Mouse (Mus musculus) CD4-positive, CD25-positive, alpha-beta regulatory T cell, adult 2 months (primary cell): Measurements from ENCODE around the gene Itpr1.

Experiments used
- DNase-seq: peaks from one replicate; pipeline ENCODE4 v3.0.0-alpha.2; 2012; ENCODE audit warnings: low read depth, low spot score

Itpr1 gene

GRCm38 (mm10) chr6:108213481-108214293, 791 bp downstream of the Itpr1 start:
- DNase-seq: peak; percentile 47

DNA sequence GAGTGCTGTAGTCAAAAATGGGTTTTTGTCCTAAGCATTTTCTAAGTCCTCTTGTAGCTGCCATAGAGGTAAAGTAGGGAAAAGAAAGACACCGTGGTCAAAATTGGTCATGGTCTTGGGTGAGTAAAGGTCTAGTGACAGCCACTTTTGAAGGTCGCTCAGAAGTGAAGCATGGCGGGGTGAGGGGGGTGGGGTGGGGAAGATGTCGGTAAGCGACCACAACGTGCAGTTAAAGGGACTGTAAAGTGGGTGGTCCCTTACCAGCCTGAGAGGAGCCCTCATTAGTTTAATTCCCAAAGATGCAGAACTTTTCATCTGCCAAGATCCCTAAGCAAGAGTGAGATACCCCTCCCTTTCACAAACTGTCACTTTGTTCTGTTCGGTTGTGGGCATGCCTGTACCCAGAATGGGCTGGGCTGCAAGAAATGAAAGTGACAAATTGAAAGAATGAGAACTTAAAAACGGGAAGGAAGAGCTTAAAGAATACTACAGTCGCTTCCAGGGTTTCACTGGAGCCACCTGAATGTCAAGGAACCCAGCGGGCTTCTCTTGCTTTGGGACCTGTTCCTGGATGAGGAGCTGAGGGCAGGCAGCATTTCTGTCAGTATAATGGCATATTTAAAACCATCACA, 1.5 kb downstream of the Itpr1 start:
- peak; percentile 34 for DNase-seq

DNA sequence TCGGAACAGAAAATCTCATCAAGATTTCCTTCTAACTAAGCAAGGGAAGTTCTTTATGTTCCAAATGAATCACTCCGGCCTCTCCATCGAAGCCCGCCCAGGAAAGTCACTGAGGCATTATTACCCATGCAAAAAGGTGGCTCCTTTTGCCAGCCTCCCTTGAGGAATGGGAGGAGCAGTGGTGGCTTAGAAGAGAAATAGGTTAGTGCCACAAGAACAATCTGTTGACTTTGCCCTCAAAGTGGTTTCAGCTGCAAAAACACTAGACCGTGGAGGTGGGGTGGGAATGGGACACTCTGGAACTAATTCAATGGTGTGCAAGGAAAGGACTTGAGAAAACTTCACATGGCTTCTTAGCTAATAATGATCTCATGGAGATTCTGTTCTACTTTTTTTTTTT, 3.2 kb downstream of the Itpr1 start:
- no peak for DNase-seq

GRCm38 (mm10) chr6:108216832-108217231, 3.9 kb downstream of the Itpr1 start:
- no peak for DNase-seq

DNA sequence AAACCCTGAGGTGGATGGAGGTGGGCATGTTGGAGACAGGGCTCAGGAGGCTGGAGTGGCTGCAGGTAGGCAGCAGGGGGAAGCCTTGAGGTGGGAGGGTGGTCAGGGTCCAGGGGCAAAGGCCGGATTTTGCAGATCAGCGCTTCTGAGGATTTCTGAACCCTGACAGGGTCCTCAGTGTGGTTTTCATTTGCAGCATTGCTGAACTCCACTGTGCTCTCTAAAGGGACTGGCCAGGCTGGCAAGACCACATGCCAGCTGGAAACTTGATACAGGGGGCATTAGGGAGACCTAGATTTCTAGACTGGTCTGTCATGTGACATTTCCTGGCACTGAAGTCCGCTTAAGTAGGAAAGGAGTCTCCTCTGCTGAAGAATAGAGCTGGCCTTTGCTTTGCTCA, 5.1 kb downstream of the Itpr1 start:
- no peak for DNase-seq

DNA sequence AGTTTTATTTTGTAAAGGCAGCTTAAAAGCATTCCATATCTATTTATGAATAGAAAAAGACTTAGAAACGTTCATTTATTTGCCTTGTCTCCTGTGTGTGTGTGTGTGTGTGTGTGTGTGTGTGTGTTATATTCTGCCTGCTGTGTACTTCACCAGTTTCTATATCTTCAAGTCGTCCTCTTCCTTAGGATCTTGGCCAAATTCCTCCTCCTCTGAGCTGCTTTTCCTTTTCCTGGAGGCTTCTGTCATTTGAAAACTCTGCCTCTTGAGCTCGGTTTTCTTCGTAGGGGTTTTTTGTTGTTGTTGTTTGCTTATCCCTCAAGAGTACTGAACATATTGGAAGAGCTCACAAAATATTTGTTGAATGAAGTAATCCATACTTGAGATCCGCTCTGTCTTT, 9.5 kb downstream of the Itpr1 start:
- no peak for DNase-seq

GRCm38 (mm10) chr6:108222875-108223274, 10.0 kb downstream of the Itpr1 start:
- DNase-seq: no peak

GRCm38 (mm10) chr6:108224361-108224760, 11.5 kb downstream of the Itpr1 start:
- DNase-seq: no peak

GRCm38 (mm10) chr6:108225027-108225426, 12.1 kb downstream of the Itpr1 start:
- DNase-seq: no peak

- no peak for DNase-seq
Observed at GRCm38 (mm10) chr6:108226230-108226629, 13.3 kb downstream of the Itpr1 start.

DNA sequence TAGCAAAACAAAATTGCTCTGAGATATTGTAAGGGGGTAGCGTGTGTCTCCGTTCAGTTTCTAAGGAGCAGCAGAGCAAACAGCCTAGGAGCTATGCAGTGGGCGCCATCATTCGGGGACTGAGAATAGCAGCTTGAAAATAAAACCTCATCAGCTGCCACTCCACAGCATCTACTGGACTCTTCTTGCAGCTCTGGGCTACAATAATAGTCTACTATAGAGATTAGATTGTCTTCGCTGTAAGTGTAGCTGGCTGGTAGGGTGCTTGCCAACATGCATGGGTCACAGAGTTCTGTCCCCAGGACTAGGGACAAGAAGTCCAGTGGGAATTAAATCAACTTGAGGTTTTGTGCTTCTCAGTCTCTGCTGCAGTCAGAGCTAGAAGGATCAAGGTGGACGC, 14.6 kb downstream of the Itpr1 start:
- DNase-seq: no peak

DNA sequence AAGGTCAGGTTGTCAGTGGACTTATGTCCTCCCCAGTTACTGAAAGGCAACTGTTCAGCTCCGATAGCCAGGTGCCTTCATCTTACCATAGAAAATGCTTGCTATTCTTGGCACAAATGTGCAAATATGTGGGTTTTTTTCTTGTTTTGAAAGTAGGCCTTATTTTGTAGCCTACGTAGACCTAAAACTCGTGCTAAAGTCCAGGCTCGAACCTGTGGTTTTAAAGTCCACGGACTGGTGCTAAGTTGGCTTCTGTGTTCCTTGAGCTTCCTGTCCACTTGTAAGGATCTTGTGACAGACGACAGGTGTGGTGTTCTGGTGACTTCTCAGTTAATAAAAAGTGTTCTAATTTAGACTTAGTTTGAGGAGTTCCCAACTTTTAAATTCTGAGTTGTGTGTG, 15.2 kb downstream of the Itpr1 start:
- DNase-seq: no peak

DNA sequence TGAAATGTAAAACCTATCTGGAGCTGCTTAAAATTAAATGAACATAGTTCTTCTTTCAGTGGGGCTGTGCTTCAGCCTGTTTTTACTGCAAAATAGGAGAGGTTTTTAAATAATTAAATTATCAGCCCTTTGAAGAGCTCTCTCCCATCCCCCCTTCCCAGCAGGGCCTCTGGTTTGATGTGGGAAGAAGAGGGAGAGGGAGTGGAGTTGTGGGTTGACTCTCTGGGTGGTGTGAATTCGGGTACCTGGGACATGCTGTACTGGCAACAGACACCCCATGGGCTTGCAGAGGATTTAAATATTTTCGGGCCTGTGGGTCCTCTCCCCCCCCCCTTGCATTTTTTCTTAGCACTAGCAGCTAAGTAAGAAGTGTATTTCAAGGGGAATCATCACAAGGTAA, 15.7 kb downstream of the Itpr1 start:
- no peak for DNase-seq

DNA sequence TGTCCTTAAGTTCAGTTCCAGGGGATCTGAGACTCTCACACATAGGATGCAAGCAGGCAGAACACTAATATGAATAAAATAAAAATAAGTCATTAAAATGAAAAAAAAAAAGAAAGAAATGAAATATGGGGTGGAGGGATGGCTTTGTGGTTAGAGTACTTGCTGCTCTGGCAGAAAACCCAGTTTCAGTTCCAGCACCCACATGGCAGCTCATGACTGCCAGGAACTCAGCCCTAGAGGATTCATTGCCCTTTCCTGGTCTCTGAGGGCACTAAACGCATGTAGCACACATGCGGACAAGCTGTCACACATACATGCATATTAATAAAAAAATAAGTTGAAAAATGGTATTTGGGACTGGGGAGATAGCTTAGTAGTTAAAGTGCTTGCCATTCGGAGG, 17.7 kb downstream of the Itpr1 start:
- DNase-seq: no peak

- no peak for DNase-seq
Observed at GRCm38 (mm10) chr6:108231892-108232710, 19.2 kb downstream of the Itpr1 start.

DNA sequence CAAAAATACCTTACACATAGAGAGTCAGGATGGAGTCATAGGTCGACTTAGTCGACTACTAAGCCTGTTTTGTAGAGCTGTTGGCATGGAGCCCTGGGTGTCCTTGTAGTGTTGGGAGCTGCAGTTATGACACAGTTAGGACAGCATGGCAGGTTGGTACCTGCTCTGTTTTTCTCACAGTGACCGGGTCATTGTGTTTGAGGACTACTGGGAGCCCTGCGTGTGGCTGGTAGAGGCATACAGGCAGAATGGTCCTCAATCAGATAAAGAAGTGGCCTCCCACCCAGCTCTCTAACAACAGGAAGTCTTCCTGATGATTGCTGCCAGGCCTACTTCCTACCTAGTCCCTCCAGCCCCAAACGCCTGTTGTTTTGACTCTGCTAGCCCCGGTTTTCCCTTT, 20.2 kb downstream of the Itpr1 start:
- no peak for DNase-seq

- no peak for DNase-seq
Observed at GRCm38 (mm10) chr6:108234536-108234935, 21.6 kb downstream of the Itpr1 start.

- DNase-seq: no peak
Observed at GRCm38 (mm10) chr6:108235680-108236123, 22.8 kb downstream of the Itpr1 start.

DNA sequence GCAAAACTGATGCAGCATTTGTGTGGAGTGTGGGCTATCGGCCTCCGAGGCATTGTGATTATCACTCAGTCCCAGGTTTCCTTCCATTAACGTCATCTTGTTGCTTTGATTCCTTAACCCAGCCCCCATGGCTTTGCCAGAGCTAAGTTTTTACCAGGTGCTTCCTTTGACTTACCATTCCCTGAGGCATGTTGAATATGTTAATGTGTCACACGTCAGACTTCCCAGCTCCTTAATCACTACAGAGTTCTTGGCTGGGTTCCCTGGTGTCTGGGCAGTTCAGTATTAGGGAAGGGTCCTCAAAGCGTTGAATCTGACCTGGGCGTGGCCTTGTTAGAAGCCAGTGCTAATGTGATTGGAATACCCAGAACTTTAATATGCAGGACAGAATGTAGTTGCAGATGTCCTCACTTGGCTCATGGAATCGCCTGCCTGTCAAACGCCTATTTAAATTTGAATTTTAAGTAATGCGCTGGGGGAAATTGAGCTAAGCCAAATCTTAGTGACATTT, 23.6 kb downstream of the Itpr1 start:
- DNase-seq: no peak

DNA sequence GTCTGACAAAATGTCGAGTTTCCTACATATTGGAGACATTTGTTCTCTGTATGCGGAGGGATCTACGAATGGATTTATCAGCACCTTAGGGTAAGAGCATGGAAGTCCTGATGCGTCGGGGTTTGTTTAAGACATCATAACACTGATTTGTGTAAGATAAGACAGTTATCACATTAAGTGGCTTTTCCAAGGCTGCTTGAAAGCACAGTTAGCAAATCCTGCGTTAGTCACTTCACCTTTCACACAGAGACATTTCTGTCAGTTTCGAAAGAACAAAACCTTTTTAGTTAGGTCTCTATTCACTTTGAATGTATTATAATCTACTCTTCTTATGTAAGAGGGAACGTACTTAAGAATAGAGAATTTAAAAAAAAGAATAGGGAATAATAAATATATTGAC, 24.1 kb downstream of the Itpr1 start:
- DNase-seq: no peak

GRCm38 (mm10) chr6:108237585-108237984, 24.7 kb downstream of the Itpr1 start:
- no peak for DNase-seq

- no peak for DNase-seq
Observed at GRCm38 (mm10) chr6:108238011-108238410, 25.1 kb downstream of the Itpr1 start.
